Mouse (Mus musculus) kidney, embryonic 16.5 days (tissue): Measurements from ENCODE around the gene Calm4. TPM values are rescaled to one million over a fixed set of nuclear protein-coding genes. Genes with fewer than 3 reads are reported as not detected.

ENCODE experiments used
- ATAC-seq: fragments of 200-750 bp; cut with Nextera tagmentation; 2 replicates; pipeline ENCODE4 v1.8.0; 2017; ENCODE audit warnings: moderate TSS enrichment; ENCODE audit not compliant: low FRiP score, low TSS enrichment
- H3K27ac ChIP-seq: fragments of 300-500 bp; sonication (generic); 2 replicates; pipeline ENCODE4 v1.5.1; 2014; ENCODE audit warnings: low read length
- H3K27me3 ChIP-seq: fragments of 300-500 bp; sonication (generic); 2 replicates; pipeline ENCODE4 v1.6.1; 2014; ENCODE audit warnings: low read length, control low read depth, mixed read lengths; ENCODE audit not compliant: insufficient read depth
- H3K36me3 ChIP-seq: fragments of 300-500 bp; sonication (generic); 2 replicates; pipeline ENCODE4 v1.6.1; 2014; ENCODE audit warnings: low read length, control low read depth, mixed read lengths; ENCODE audit not compliant: insufficient read depth
- H3K4me1 ChIP-seq: fragments of 300-500 bp; sonication (generic); 2 replicates; pipeline ENCODE4 v1.6.1; 2014; ENCODE audit warnings: low read length, control low read depth, mixed read lengths; ENCODE audit not compliant: insufficient read depth
- H3K4me2 ChIP-seq: fragments of 300-500 bp; sonication (generic); replicated peaks from 2 replicates; pipeline ENCODE4 v1.6.1; 2014; ENCODE audit warnings: low read depth, low read length
- H3K4me3 ChIP-seq: fragments of 300-500 bp; sonication (generic); 2 replicates; pipeline ENCODE4 v1.5.1; 2014; ENCODE audit warnings: mild to moderate bottlenecking, low read length
- H3K9ac ChIP-seq: fragments of 300-500 bp; sonication (generic); replicated peaks from 2 replicates; pipeline ENCODE4 v1.6.1; 2014; ENCODE audit warnings: low read length
- H3K9me3 ChIP-seq: fragments of 300-500 bp; sonication (generic); 2 replicates; pipeline ENCODE4 v1.6.1; 2016; ENCODE audit warnings: low read length, control low read depth
- WGBS: fragments of 180-500 bp; shearing (Covaris S2); extraction: QIAGEN DNeasy Blood & Tissue Kit; methylation state at CpG from one replicate; pipeline ENCODE4 v1.1.7; 2014; 5-methylcytosine and 5-hydroxymethylcytosine counted together
- polyA plus RNA-seq: library from polyadenylated mRNA; unstranded; fragments of >200 nt; fragmentation: Nextera tagmentation; extraction: Ambion mirVana; gene quantifications from 2 replicates; pipeline ENCODE4 v1.2.1, GENCODE M21; 2015

The Calm4 gene
- polyA plus RNA-seq, 1 experiment from 2014 or later, result not detected

DNA sequence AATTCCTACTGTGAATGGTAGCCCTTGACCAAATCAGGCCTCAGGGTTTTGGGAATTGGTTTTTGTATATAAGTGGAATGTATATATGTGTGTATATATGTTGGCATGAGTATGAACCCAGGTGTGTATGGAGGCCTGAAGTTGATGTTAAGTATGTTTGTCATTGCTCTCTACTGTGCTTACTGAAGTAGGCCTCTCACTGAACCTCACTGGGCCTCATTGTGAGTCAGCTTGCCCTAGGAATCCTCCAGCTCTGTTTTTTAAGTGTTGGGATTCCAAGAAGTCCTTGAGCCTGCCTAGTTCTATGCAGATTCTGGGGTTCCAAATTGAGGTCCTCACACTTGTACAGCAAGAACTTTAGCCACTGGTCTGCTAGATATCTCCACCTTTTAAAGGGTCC is 32.3 kb downstream of the Calm4 start:
- H3K4me2 ChIP-seq, result no peak overlapping the region
- no peaks in the 10 kb centered on the region for H3K9me3 ChIP-seq
- H3K4me1 ChIP-seq, result no peaks in the 10 kb centered on the region
- no peak overlapping the region for H3K4me3 ChIP-seq
- ATAC-seq, result no peak
- H3K9ac ChIP-seq, result no peak overlapping the region
- no peak overlapping the region for H3K27ac ChIP-seq
- no peaks in the 10 kb centered on the region for H3K36me3 ChIP-seq
- H3K27me3 ChIP-seq, result no peaks in the 10 kb centered on the region

DNA sequence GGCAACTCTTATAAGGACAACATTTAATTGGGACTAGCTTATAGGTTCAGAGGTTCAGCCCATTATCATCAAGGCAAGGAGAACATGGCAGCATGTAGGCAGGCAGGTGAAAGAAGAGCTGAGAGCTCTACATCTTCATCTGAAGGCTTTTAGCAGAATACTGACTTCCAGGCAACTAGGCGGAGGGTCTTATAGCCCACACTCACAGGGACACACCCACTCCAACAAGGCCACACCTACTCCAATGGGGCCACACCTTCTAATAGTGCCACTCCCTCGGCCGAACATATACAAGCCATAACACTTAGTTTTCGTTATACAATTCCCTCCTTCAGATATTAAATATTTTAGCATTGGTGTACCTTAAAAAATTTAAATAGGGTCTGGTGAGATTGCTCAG is 35.3 kb downstream of the Calm4 start:
- Histone ChIP-seq H3K36me3 (no peaks in the 10 kb centered on the region), H3K9ac (no peak overlapping the region), H3K27ac (no peak overlapping the region), H3K4me1 (0 out of 2 replicates have a peak, but pooled peaks cover 5% of the 10 kb centered on the region), H3K4me2 (no peak overlapping the region), H3K9me3 (no peaks in the 10 kb centered on the region), H3K27me3 (no peaks in the 10 kb centered on the region), H3K4me3 (no peak overlapping the region)
- ATAC-seq, result no peak
- 93% methylated on average over 4 of the region's 4 CpGs for WGBS

DNA sequence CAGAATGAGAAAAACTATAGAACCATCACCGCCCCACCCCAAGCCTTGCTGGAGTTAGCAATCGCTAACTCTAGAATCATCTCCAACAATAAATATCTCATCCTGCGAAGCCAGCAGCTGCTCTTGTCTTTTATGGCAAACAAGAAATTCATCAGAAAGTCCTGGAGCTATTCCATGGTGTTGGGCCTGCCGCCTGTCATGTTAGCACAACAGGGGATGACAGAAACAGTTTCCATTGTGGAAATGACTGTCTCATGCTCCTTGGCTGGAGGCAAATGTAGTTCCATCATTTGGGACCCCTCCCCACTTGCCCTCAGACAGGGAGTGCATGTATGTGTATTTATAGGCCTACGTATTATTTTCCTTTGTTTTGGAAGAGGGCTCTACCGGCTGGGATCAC is 38.9 kb downstream of the Calm4 start:
- 0 out of 2 replicates have a peak, but pooled peaks cover 5% of the 10 kb centered on the region for H3K4me1 ChIP-seq
- H3K9ac ChIP-seq, result no peak overlapping the region
- H3K4me3 ChIP-seq, result no peak overlapping the region
- ATAC-seq, result no peak
- 66% methylated on average over 6 of the region's 6 CpGs for WGBS
- no peaks in the 10 kb centered on the region for H3K27me3 ChIP-seq
- H3K36me3 ChIP-seq, result peaks cover 3% of the 10 kb centered on the region
- no peak overlapping the region for H3K4me2 ChIP-seq
- no peak overlapping the region for H3K27ac ChIP-seq
- H3K9me3 ChIP-seq, result no peaks in the 10 kb centered on the region

DNA sequence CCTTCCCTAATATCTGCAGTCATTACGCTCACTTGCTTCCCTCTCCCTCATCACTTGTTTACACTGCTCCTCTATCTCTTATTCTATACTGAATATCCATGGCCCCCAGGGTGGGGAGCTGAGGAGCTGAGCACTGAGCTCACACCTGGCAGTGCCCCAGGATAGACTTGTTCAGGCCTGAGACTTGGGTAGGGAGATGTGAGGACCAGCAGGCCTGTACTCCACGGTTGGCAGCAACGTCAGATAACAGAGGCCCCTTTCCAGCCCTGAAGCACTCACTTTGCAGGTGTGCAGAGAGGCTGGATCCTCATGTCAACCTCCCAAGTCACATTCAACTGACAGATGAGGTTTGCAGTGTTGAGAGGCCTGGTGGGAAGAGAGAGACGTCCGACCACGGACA is 39.6 kb downstream of the Calm4 start:
- Histone ChIP-seq H3K27me3 (no peaks in the 10 kb centered on the region), H3K9me3 (no peaks in the 10 kb centered on the region), H3K4me1 (0 out of 2 replicates have a peak, but pooled peaks cover 5% of the 10 kb centered on the region), H3K9ac (no peak overlapping the region), H3K4me3 (no peak overlapping the region), H3K27ac (no peak overlapping the region), H3K36me3 (peaks cover 10% of the 10 kb centered on the region), H3K4me2 (no peak overlapping the region)
- WGBS, result 59% methylated on average over 6 of the region's 6 CpGs
- peak; percentile 52; the same call in 1 of the 2 replicates for ATAC-seq

DNA sequence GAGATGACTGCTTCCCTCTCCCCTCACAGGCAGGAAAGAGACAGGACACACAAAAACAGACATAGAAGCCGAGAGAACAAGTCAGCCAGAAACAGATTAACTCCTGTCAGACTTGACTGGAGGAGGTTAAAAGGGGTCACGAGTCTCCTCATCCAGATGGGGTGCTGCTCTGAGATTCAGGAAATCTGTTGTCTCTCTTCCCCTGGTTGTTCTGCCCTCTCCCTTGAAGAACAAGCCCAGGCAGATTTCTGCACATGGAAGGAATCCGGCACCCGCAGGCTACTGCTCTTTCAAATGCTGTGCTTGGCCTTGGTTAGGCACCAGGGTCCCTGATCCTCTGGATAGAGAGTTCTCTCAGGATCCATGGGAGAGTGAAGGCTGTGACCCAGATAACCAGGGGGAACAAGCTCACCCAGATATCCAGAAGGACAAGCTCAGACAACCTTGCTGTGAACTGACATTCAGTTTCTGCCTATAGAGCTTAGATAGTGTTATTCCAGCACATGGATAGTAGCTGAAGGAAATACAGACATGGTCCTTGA is 40.2 kb downstream of the Calm4 start:
- 0 out of 2 replicates have a peak, but pooled peaks cover 5% of the 10 kb centered on the region for H3K4me1 ChIP-seq
- no peak overlapping the region for H3K27ac ChIP-seq
- 45% methylated on average over 4 of the region's 4 CpGs for WGBS
- no peak overlapping the region for H3K4me3 ChIP-seq
- H3K9me3 ChIP-seq, result no peaks in the 10 kb centered on the region
- no peak overlapping the region for H3K9ac ChIP-seq
- peaks cover 12% of the 10 kb centered on the region for H3K36me3 ChIP-seq
- H3K4me2 ChIP-seq, result no peak overlapping the region
- no peaks in the 10 kb centered on the region for H3K27me3 ChIP-seq
- peak; percentile 32; the same call in 1 of the 2 replicates for ATAC-seq

DNA sequence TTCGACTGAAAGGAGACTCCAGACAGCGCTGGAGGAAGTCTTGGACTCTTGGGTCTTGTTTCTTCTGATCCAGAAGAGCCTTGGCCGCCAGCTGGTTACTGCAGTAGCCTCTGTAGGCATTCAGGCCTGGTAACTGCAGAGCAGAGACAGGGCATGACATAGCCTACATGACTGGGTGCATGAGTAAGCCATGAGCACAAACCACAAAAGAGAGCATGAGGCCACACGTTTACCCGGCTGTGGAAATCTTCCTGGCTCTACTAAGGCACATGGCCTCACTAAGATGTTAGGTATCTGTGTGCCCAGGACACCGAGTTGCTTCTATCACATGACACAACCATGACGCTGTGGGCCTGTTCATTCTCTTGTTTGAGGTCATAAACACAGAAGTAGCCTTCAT is 49.1 kb downstream of the Calm4 start:
- Histone ChIP-seq H3K36me3 (peaks cover 56% of the 10 kb centered on the region), H3K9me3 (no peaks in the 10 kb centered on the region), H3K27me3 (no peaks in the 10 kb centered on the region), H3K9ac (no peak overlapping the region), H3K4me2 (no peak overlapping the region), H3K4me1 (peaks cover 11% of the 10 kb centered on the region), H3K4me3 (no peak overlapping the region), H3K27ac (no peak overlapping the region)
- WGBS, result 91% methylated on average over 7 of the region's 7 CpGs
- no peak for ATAC-seq

Other genes with a start within 250 kb of the Calm4 start
- gene Fam208b, start 226.6 kb upstream of the Calm4 start, polyA plus RNA-seq, result 12.7 and 15.5 TPM in 2 replicates
- 16.0 and 19.8 TPM in 2 replicates for gene Asb13, start 203.7 kb upstream of the Calm4 start, polyA plus RNA-seq
- 0.76 and 0.81 TPM in 2 replicates for gene Calml3, start 33.4 kb upstream of the Calm4 start, polyA plus RNA-seq
- not detected in 2 replicates for gene Calm5, start 16.4 kb downstream of the Calm4 start, polyA plus RNA-seq
- gene Net1, start 80.5 kb downstream of the Calm4 start, polyA plus RNA-seq, result 56.8 and 60.9 TPM in 2 replicates
- not detected in 2 replicates for gene Tubal3, start 80.5 kb downstream of the Calm4 start, polyA plus RNA-seq
- gene Ucn3, start 107.6 kb downstream of the Calm4 start, polyA plus RNA-seq, result not detected in 2 replicates
- gene Akr1c14, start 211.3 kb downstream of the Calm4 start, polyA plus RNA-seq, result 1.6 and 1.8 TPM in 2 replicates